Mouse (Mus musculus) ES-Bruce4 (cell line): Measurements from ENCODE around the gene Vmn2r22.
"Not testable (repeated sequence)": the region's sequence is repeated elsewhere in the genome, so short reads cannot be mapped to it uniquely, and the experiment has no call there.

Source experiments
- CTCF ChIP-seq: IDR thresholded peaks from one replicate; pipeline ENCODE4 v1.8.1; 2011; ENCODE audit warnings: low read depth, low read length
- EP300 ChIP-seq: IDR thresholded peaks from 2 replicates; pipeline ENCODE4 v1.6.1; 2011; ENCODE audit warnings: low read depth, low read length; ENCODE audit not compliant: insufficient read depth

- TF ChIP-seq EP300, CTCF: not testable (repeated sequence)
Observed at GRCm38 (mm10) chr6:123583988-123584387, 66.5 kb downstream of the Vmn2r22 start.
